Mouse (Mus musculus) liver, adult 2 months (tissue): ENCODE results near the gene Pcif1. TPM values are rescaled to one million over a fixed set of nuclear protein-coding genes. Genes with fewer than 3 reads are reported as not detected.

Experiments used
- DNase-seq: peaks from one replicate; pipeline ENCODE4 v3.0.0-alpha.2; 2011; ENCODE audit warnings: low read depth, low spot score; ENCODE audit errors: extremely low read depth
- H3K27ac ChIP-seq: fragments of 200-500 bp; replicated peaks from 2 replicates; pipeline ENCODE4 v1.5.1; 2012; ENCODE audit warnings: low read depth, mild to moderate bottlenecking, control low read depth, inconsistent platforms, low read length; ENCODE audit not compliant: insufficient read depth
- H3K27me3 ChIP-seq: fragments of 200-500 bp; 2 replicates; pipeline ENCODE4 v1.6.1; 2012; ENCODE audit warnings: mild to moderate bottlenecking, moderate library complexity, low read length, inconsistent platforms; ENCODE audit not compliant: control insufficient read depth, insufficient read depth
- H3K36me3 ChIP-seq: fragments of 200-500 bp; 2 replicates; pipeline ENCODE4 v1.6.1; 2012; ENCODE audit warnings: low read length, inconsistent platforms; ENCODE audit not compliant: control insufficient read depth, insufficient read depth
- H3K4me1 ChIP-seq: fragments of 200-500 bp; 2 replicates; pipeline ENCODE4 v1.6.1; 2011; ENCODE audit warnings: low read length; ENCODE audit not compliant: control insufficient read depth, insufficient read depth
- H3K4me3 ChIP-seq: fragments of 200-500 bp; 2 replicates; pipeline ENCODE4 v1.5.1; 2011; ENCODE audit warnings: low read depth, mild to moderate bottlenecking, control low read depth, low read length, moderate library complexity; ENCODE audit not compliant: insufficient read depth
- H3K79me2 ChIP-seq: fragments of 200-500 bp; 2 replicates; pipeline ENCODE4 v1.6.1; 2012; ENCODE audit warnings: inconsistent platforms, mild to moderate bottlenecking, low read length, moderate library complexity; ENCODE audit not compliant: control insufficient read depth, insufficient read depth
- H3K9ac ChIP-seq: fragments of 200-500 bp; 2 replicates; pipeline ENCODE4 v1.6.1; 2012; ENCODE audit warnings: low read depth, mild to moderate bottlenecking, control low read depth, inconsistent platforms, low read length
- CTCF ChIP-seq: fragments of 200-500 bp; IDR thresholded peaks from 2 replicates; pipeline ENCODE4 v1.5.1; 2011; ENCODE audit warnings: low read depth, low read length, control low read depth
- POLR2A ChIP-seq: fragments of 200-500 bp; IDR thresholded peaks from 2 replicates; pipeline ENCODE4 v1.6.1; 2011; ENCODE audit warnings: low read length, control low read depth; ENCODE audit not compliant: insufficient read depth; ENCODE audit errors: extremely low read depth
- WGBS: fragments of 180-500 bp; shearing (Covaris S2); methylation state at CpG from one replicate; pipeline ENCODE4 v1.1.7; 2018; 5-methylcytosine and 5-hydroxymethylcytosine counted together
- polyA plus RNA-seq: library from polyadenylated mRNA; depleted of rRNA; stranded (reverse); fragments of >200 nt; gene quantifications from 2 replicates; pipeline ENCODE4 v1.2.3, GENCODE M21; 2012; rRNA removed
- total RNA-seq: library from RNA; depleted of rRNA; stranded (reverse); fragments of >200 nt; gene quantifications from 2 replicates; pipeline ENCODE4 v1.2.3, GENCODE M21; 2014; rRNA removed

Pcif1 gene
- total and polyA plus RNA-seq, 2 experiments = 9.1 to 21.3 TPM

- H3K36me3 ChIP-seq = no peaks in the 10 kb centered on the region
- 8% methylated on average over 11 of the region's 11 CpGs for WGBS
- DNase-seq = no peak
- H3K4me1 ChIP-seq = peaks cover 3% of the 10 kb centered on the region
- no peak overlapping the region for H3K9ac ChIP-seq
- peaks cover 6% of the 10 kb centered on the region; the same call in 1 of the 2 replicates for H3K27me3 ChIP-seq
- H3K79me2 ChIP-seq = no peaks in the 10 kb centered on the region
- H3K27ac ChIP-seq = no peak overlapping the region
- TF ChIP-seq CTCF (no peak), POLR2A (no peak)
- no peak overlapping the region for H3K4me3 ChIP-seq
Observed at GRCm38 (mm10) chr2:164939106-164939505, 60.0 kb downstream of the Pcif1 start.

- Histone ChIP-seq H3K27ac (no peak within 1 kb of the TSS), H3K4me3 (no peak within 1 kb of the TSS), H3K9ac (no peak within 1 kb of the TSS), H3K4me1 (peaks cover 3% of the 10 kb centered on the region), H3K79me2 (no peaks in the 10 kb centered on the region), H3K27me3 (peaks cover 6% of the 10 kb centered on the region; the same call in 1 of the 2 replicates), H3K36me3 (no peaks in the 10 kb centered on the region)
- TF ChIP-seq CTCF = no peak
- TF ChIP-seq POLR2A = no peak
- WGBS = 38% methylated on average over 10 of the region's 10 CpGs
- DNase-seq = no peak
Observed at GRCm38 (mm10) chr2:164940140-164940830, 61.2 kb downstream of the Pcif1 start, which contains the start of gene Mmp9. Gene Mmp9 (plus strand): TSS chr2:164940780.

DNA sequence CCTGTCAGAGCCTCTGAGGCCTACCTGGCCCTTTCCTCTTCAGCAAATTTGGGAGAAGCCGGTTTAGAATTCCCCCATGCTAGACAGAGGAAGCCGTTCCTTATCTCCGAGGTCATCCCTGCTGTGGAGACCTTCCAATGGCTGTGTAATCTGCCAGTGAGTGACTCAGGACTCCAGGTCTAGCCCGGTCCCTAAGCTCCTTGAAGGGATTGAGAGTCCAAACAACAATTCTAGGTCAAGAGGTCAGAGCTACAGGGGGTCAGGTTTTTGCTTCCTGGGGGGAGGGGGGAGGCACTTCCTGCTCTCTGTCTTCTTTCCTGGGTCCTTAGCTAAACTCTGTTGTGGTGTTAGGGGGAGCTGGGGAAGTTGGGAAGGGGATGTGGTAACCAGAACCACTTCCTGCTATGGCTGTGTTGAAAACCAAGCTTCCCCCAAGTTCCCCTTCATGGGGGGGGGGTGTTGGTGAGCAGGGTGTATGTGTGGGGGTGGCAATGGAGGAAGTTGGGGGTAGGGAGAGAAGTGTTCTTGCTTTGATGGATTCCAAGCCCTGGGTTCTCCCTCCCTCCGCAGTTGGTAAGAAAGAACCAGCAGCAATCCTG lies 63.7 kb downstream of the Pcif1 start:
- 52% methylated on average over 5 of the region's 5 CpGs for WGBS
- peak; percentile 56 for DNase-seq
- H3K27ac ChIP-seq = no peak overlapping the region

More for the DNA sequence above, 63.7 kb downstream of the Pcif1 start:
- TF ChIP-seq CTCF = no peak
- TF ChIP-seq POLR2A = no peak
- Histone ChIP-seq H3K36me3 (no peaks in the 10 kb centered on the region), H3K4me1 (peaks cover 3% of the 10 kb centered on the region), H3K9ac (no peak overlapping the region), H3K79me2 (no peaks in the 10 kb centered on the region), H3K27me3 (peaks cover 6% of the 10 kb centered on the region; the same call in 1 of the 2 replicates), H3K4me3 (no peak overlapping the region)

Other genes with a start within 250 kb of the Pcif1 start
- not detected in 2 replicates for gene Wfdc16, start 240.5 kb upstream of the Pcif1 start, total RNA-seq
- gene Wfdc16, start 240.5 kb upstream of the Pcif1 start, polyA plus RNA-seq = 0.07 TPM in 1 of 2 replicates, not detected in the other
- not detected in 2 replicates for gene Wfdc10, start 223.3 kb upstream of the Pcif1 start, total RNA-seq
- not detected in 2 replicates for gene Wfdc10, start 223.3 kb upstream of the Pcif1 start, polyA plus RNA-seq
- not detected in 2 replicates for gene Wfdc9, start 222.7 kb upstream of the Pcif1 start, total RNA-seq
- not detected in 2 replicates for gene Wfdc9, start 222.7 kb upstream of the Pcif1 start, polyA plus RNA-seq
- not detected in 2 replicates for gene Wfdc11, start 205.2 kb upstream of the Pcif1 start, total RNA-seq
- gene Wfdc11, start 205.2 kb upstream of the Pcif1 start, polyA plus RNA-seq = not detected in 2 replicates
- gene Wfdc13, start 194.2 kb upstream of the Pcif1 start, total RNA-seq = not detected in 2 replicates
- not detected in 2 replicates for gene Wfdc13, start 194.2 kb upstream of the Pcif1 start, polyA plus RNA-seq
- gene Spint4, start 180.8 kb upstream of the Pcif1 start, total RNA-seq = not detected in 2 replicates
- gene Spint4, start 180.8 kb upstream of the Pcif1 start, polyA plus RNA-seq = not detected in 2 replicates
- gene Spint5, start 164.0 kb upstream of the Pcif1 start, total RNA-seq = not detected in 2 replicates
- not detected in 2 replicates for gene Spint5, start 164.0 kb upstream of the Pcif1 start, polyA plus RNA-seq
- gene Wfdc3, start 133.4 kb upstream of the Pcif1 start, total RNA-seq = 0.09 and 0.81 TPM in 2 replicates
- gene Wfdc3, start 133.4 kb upstream of the Pcif1 start, polyA plus RNA-seq = 0.07 and 0.21 TPM in 2 replicates
- 11.8 and 12.9 TPM in 2 replicates for gene Dnttip1, start 133.3 kb upstream of the Pcif1 start, total RNA-seq
- 11.9 and 17.6 TPM in 2 replicates for gene Dnttip1, start 133.3 kb upstream of the Pcif1 start, polyA plus RNA-seq
- gene Ube2c, start 109.4 kb upstream of the Pcif1 start, total RNA-seq = 0.18 and 1.9 TPM in 2 replicates
- 1.2 and 1.5 TPM in 2 replicates for gene Ube2c, start 109.4 kb upstream of the Pcif1 start, polyA plus RNA-seq
- 6.1 TPM in 1 of 2 replicates, not detected in the other for gene Tnnc2, start 99.3 kb upstream of the Pcif1 start, total RNA-seq
- gene Tnnc2, start 99.3 kb upstream of the Pcif1 start, polyA plus RNA-seq = not detected in 2 replicates
- 10.8 and 12.6 TPM in 2 replicates for gene Snx21, start 93.5 kb upstream of the Pcif1 start, total RNA-seq
- gene Snx21, start 93.5 kb upstream of the Pcif1 start, polyA plus RNA-seq = 14.4 and 14.6 TPM in 2 replicates
- 19.4 and 25.8 TPM in 2 replicates for gene Acot8, start 74.4 kb upstream of the Pcif1 start, total RNA-seq
- 46.1 and 53.2 TPM in 2 replicates for gene Acot8, start 74.4 kb upstream of the Pcif1 start, polyA plus RNA-seq
- gene Zswim3, start 74.2 kb upstream of the Pcif1 start, total RNA-seq = 0.83 and 1.1 TPM in 2 replicates
- 0.73 and 0.82 TPM in 2 replicates for gene Zswim3, start 74.2 kb upstream of the Pcif1 start, polyA plus RNA-seq
- gene Zswim1, start 56.6 kb upstream of the Pcif1 start, total RNA-seq = 0.55 and 0.81 TPM in 2 replicates
- gene Zswim1, start 56.6 kb upstream of the Pcif1 start, polyA plus RNA-seq = 3.2 and 4.4 TPM in 2 replicates
- gene Spata25, start 50.8 kb upstream of the Pcif1 start, total RNA-seq = 0.18 TPM in 1 of 2 replicates, not detected in the other
- gene Spata25, start 50.8 kb upstream of the Pcif1 start, polyA plus RNA-seq = not detected in 2 replicates
- gene Ctsa, start 46.4 kb upstream of the Pcif1 start, total RNA-seq = 112 and 135 TPM in 2 replicates
- 164 and 279 TPM in 2 replicates for gene Ctsa, start 46.4 kb upstream of the Pcif1 start, polyA plus RNA-seq
- 1.6 and 2.3 TPM in 2 replicates for gene Neurl2, start 45.8 kb upstream of the Pcif1 start, total RNA-seq
- gene Neurl2, start 45.8 kb upstream of the Pcif1 start, polyA plus RNA-seq = 4.5 and 5.6 TPM in 2 replicates
- gene Pltp, start 21.6 kb upstream of the Pcif1 start, total RNA-seq = 21.7 and 22.1 TPM in 2 replicates
- 49.7 and 92.8 TPM in 2 replicates for gene Pltp, start 21.6 kb upstream of the Pcif1 start, polyA plus RNA-seq
- 2.4 and 4.0 TPM in 2 replicates for gene Zfp335, start 32.5 kb downstream of the Pcif1 start, total RNA-seq
- 13.5 and 18.9 TPM in 2 replicates for gene Zfp335, start 32.5 kb downstream of the Pcif1 start, polyA plus RNA-seq
- 0.20 and 0.65 TPM in 2 replicates for gene Mmp9, start 61.5 kb downstream of the Pcif1 start, total RNA-seq
- gene Mmp9, start 61.5 kb downstream of the Pcif1 start, polyA plus RNA-seq = 0.55 and 0.70 TPM in 2 replicates
- gene Slc12a5, start 81.5 kb downstream of the Pcif1 start, total RNA-seq = 0.46 and 0.54 TPM in 2 replicates
- 0.85 and 1.1 TPM in 2 replicates for gene Slc12a5, start 81.5 kb downstream of the Pcif1 start, polyA plus RNA-seq
- gene Ncoa5, start 155.6 kb downstream of the Pcif1 start, total RNA-seq = 4.3 and 6.8 TPM in 2 replicates
- 9.2 and 11.5 TPM in 2 replicates for gene Ncoa5, start 155.6 kb downstream of the Pcif1 start, polyA plus RNA-seq
- 0.74 and 1.7 TPM in 2 replicates for gene Cd40, start 176.3 kb downstream of the Pcif1 start, total RNA-seq
- 0.37 and 1.0 TPM in 2 replicates for gene Cd40, start 176.3 kb downstream of the Pcif1 start, polyA plus RNA-seq
- not detected in 2 replicates for gene 1700025C18Rik, start 211.4 kb downstream of the Pcif1 start, total RNA-seq
- not detected in 2 replicates for gene 1700025C18Rik, start 211.4 kb downstream of the Pcif1 start, polyA plus RNA-seq